Mouse (Mus musculus) frontal cortex, postnatal 10 days (tissue): Measurements from ENCODE around the gene Slc17a2.
A peak's percentile ranks its signal among the peaks of the same experiment; 100 is the strongest.

Experiments
- DNase-seq, 2 experiments: peaks; one replicate each; pipeline ENCODE4 v3.0.0; 2022; ENCODE audit warnings: low spot score in 2 of 2, mixed read lengths in 1 of 2

The Slc17a2 gene

DNA sequence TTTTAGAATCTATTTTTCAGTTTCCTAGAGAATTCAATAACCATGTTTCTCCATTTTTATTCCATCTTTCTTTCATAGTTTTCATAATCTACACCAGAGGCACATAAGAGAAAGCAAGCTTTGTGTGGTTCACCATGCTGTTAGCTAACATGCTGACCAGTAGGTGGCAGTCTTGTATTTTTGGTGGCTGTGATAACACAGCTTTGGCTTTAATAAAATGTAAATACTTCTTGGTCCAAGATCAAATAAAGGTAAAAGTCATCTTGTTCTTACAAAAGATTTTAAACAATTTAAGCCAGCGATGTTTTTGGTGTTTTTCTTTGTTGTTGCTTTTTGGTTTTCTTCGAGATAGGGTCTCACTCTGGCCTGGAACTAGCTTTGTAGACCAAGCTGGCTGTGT is 14.3 kb upstream of the Slc17a2 start:
- DNase-seq, result peak in 1 of 2 experiments; percentile 33

DNA sequence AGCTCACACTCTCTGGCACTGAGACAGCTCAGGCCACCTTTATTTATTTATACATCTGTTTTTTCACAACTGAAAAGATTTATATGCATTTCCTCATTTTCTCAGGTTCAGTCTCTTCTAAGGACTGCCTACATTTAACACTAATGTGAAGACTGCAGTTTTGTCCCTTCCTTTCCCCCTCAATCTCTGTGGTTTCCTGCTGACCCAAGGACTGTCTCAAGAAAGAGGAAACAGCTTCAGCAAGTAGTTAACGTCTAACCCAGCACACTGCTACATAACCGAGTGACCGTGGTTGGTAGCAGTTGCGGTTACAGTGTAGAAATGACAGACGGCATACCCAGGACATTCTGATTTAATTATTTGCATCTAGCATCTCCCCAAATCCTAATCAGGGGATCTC is 7.4 kb upstream of the Slc17a2 start:
- DNase-seq, result no peak

DNA sequence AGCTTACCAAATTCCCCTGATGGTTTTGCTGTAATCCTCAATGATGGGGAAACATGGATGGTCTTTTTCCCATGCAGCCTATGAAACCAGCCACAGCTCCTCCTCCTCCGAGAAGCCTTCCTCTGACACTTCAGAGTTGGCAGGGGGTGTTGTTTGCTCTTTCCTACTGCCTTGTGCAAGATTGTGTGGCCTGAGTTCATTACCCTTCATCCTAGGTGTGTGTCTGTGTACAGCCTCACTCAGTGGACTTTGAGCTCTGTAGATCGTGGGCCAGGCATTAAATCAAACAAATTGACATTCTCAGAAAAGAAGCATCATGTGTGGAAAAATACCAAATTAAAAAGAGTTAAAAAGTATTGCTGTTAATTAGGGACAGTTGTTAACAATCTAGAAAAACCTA is 2.3 kb upstream of the Slc17a2 start:
- DNase-seq, result no peak

DNA sequence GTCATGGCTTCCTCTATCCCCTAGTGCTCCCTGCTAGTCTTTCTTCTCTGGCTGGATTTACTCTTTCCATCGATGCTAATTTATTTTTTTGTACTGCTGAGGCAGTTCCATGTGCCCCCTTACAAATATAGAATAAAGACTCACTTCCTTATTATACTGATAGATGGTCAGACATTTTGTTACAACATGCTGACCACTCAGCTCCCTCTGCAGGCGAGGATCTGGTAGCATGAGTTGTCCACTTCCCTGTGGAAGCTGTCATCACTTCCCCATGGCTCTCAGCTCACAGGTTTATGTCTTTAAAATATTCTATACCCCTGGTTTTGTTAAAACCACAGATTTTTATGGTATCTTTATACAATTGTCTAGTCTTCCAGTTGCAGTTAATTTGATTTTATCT is 9.4 kb downstream of the Slc17a2 start:
- DNase-seq, result no peak

DNA sequence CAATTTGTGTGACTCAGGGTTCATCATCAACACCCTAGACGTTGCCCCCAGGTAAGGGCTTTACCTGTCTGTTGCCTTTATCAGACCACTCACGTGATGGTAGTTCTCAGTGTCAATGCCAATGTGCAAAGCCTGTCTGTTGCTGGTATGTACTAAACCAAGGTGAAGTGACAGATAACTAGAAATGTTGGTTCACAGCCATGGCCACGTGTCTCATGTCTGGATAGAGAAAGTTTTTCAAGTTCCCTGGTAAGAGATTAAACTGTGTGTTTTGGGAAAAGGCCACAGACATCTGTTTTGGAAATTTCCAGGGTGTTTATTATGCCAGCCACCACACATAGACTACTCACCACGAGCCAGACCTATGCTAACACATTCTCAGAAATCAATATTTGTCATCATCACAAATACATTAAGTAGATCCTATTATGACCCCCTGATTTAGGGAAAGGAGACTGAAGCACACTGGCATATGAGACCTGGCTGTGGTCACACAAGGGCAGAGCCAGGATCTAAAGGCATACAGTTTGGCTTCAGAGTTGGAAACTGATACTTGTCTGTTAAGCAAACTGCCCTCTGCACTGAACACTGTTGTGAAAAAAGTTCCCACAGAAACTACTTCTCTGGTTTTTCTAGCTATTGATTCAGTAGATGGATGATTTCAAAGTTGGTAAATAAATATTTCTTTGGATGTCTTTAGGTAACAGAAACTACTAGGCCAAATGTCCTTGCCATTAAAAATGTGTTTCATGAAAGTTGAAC is 13.6 kb downstream of the Slc17a2 start:
- no peak for DNase-seq

DNA sequence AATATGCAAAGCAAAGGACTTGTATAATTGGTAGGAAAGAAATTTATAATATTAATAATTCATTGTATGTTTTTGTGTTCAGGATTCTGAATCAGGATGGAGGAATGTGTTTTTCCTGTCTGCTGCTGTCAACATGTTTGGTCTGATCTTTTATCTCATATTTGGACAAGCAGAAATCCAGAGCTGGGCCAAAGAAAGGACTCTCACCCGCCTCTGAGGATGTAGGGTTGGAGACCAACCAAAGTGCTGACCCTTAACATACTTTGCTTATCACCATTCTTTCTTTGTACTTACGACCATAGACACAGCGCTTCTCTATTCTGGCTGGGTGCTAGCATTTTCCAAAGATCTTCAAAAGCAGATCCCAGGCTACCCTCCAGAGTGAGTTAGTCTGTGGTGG is 15.4 kb downstream of the Slc17a2 start:
- no peak for DNase-seq

DNA sequence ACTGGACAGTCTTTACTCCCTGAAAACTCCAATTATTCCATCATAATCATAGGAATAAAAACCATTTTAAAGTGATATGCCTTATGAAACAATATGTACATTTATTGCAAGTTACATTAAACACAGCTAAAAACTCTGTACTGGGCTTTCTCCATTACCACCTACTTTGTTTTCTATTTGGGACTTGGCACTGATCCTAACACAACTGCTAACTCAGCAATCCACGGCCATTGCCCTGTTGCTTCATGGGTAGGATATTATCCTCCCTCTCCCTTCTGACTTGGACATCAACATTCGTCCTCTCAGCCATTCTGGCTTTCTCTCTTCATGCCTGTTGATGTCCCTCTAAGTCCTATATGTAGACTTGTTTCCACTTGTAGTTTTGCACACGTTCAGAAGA is 19.8 kb downstream of the Slc17a2 start:
- DNase-seq, result no peak

DNA sequence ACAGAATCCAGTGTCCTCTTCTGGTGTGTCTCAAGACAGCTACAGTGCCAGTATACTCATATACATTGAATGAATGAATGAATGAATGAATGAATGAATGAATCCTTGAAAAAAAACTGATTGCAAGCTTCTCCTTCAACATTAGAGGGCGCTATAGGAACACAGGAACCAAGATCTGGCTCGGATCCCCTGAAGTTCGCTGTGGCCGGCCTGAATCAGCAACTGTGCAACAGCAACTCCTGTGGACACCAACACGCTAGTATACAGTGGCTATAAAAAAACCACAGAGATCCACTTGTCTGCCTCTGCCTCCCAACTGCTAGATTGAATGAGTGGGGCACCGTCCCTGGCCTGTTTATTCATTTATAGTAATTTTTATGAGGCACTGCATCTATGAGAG is 26.3 kb downstream of the Slc17a2 start:
- DNase-seq, result peak; percentile 6 to 15

DNA sequence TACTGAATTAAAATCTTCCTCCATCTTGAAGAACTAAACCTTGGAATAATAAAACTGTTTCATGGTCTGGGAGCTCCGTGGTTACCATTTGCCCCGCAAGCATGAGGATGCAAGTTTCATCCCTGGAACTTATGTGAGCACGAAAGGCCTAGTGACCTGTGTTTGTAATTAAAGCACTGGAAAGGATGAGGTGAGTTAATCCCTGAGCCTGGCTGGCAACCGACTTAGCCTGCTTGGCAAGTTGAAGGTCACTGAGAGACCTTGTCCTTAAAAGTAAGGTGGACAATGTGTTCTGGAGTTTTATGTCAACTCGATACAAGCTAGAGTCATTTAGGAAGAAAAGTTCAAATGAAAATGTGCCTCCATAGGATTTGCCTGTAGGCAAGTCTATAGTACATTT is 28.0 kb downstream of the Slc17a2 start:
- DNase-seq, result no peak

DNA sequence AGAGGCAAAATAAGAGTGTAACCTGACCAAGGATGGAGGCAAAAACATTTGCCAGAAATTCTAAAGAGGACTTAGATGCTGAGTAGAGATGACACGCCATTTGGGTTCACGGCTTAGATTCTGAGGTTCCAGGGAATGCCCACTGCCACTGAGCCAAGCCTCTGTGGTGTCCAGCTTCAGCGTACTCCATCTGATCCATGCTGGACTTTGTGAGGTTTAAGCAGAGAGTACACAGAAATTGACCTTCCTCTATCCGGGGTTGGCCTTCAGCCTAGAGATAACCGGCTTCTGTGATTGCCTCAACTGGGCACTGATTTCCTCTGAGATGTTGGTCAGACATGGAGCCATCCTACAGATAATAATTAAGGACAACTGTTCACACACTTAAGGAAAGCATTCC is 29.8 kb downstream of the Slc17a2 start:
- no peak for DNase-seq

DNA sequence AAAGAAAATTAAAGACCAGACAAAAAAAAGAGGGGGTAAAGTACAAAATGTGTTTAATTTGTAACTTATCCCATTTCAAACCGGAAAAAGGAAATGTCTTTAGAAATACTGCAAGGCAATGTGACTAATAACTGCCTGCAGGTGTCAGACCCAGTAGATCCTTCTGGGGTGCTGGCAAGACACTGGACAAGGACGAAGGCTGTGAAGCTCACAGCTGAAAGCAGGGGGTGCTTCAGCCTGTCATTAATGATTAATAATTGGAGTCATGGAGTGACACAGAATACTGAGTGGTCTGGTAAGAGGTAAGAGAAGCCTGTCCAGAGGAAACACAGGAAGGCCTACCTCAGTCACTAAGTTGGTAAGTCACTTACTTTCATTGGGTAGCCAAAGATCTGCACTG is 32.5 kb downstream of the Slc17a2 start, which contains the start of gene Slc17a3:
Slc17a3 (plus strand) TSS at position 127 of the 400 bp plus-strand sequence.
- DNase-seq, result no peak

DNA sequence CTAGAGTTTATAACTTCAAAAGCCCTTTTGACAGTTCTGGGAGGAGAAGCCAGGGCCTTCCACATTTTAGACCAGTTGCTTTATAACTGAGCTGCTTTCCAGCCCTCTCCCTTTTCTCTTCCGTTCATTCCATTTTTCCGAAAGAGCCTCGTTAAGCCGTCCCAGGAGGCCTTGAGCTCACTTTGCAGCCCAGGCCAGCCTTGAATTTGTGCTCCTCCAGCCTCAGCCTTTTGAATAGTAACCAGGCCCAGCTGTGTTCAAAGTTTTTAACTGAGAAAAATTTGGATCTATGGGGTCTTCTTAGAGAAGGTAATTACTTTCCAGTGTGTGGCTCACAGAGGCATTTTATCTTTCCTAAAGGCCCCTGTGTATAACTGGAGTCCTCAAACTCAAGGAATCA is 39.1 kb downstream of the Slc17a2 start:
- no peak for DNase-seq

DNA sequence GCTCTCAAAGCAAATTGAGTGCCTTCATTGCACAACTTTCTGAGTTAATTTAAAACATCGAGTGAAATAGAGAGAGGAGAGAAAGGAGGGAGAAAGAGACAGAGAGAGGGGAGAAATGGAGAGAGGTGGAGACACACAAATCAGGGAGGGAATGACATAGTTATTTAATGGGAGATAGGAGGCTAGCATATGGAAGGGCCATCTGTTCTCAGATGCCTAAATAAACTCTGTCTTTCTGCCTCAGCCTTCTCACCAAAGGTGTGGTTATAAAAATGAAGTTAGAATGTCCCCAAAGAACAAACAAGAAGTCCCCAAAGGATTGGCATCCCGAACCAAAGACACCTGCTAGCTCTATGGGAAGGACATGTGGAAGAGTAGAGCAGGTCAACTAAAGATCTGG is 42.5 kb downstream of the Slc17a2 start:
- no peak for DNase-seq

DNA sequence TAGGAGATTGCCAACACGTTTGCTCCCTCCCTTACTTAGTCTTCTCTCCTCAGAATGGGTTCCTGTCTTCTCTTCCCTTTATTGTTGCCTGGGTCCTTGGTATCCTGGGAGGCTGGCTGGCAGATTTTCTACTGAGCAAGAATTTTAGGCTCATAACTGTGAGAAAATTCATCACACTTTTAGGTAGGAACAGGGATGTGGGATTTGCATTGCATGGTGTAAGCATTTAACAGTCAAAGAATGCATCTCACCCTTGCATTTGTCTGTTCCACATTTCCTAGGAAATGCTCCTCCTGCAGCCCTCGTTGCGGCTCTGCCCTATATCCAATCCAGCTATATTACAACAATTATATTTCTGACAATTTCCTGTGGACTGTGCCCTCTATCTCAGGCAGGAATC is 49.6 kb downstream of the Slc17a2 start:
- DNase-seq, result no peak

DNA sequence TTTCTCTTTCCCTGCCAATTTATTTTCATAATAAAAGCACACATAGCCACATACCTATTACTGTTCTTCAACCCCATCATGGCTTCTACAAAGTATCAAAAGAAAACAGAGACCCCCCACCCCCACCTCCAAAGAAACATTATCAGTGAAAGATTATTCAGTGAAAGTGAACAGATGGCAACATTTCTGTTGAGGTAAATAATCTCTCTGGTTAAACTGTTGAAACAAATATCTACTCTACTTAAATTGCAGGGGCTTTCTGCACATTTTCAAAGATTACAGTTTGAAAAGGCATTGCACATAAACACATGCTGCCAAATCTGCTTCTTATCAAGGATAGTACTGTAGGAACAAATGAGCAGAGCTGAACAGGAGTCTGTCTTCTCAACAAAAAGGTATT is 55.0 kb downstream of the Slc17a2 start:
- DNase-seq, result no peak

DNA sequence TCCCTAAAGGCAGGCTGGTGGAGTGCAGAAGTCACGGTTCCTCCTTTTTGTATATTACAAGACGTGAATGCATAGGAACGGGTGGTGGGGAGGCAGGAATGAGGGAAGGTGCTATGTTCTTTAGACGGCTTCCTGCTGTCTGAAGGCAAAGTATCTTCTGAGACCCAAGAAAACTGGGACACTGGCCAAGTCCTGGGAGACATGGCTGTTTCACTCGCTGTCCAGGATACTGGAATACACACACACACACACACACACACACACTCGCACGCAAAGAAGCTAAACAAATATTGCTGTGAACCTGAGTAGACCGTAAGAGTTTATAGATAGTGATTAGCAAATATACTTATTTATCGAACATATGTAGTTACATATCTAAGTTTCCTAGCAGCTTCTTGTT is 57.9 kb downstream of the Slc17a2 start:
- no peak for DNase-seq

DNA sequence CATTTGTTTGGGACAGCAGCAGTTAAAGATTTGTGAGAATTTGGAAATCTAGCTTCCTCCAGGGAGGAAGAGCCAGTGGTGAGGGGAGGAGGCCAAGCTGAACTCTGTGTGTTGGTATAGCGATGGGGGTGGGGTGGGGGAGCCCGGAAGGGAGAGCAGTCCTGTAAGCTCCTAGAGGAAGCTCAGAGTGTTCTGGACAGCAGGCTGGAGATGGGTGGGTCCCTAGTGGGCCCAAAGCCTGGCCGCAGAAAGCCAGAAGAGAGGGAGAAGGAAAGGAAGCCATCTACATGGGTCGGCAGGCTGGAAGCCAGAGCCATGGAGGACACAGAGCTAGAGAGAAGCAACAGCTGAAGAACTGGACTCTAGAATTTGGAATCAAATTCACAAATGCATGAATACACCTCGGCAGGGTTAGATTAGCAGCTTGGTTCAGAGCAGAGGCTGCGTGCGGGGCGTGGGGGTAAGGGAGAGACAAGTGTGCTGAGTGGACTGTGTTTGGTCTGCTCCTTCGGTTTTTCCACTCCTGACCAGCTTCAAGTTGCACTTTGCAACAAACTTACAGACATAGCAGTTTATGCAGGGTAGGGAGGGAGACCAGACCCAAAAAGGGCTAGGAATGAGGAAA is 59.4 kb downstream of the Slc17a2 start:
- no peak for DNase-seq

DNA sequence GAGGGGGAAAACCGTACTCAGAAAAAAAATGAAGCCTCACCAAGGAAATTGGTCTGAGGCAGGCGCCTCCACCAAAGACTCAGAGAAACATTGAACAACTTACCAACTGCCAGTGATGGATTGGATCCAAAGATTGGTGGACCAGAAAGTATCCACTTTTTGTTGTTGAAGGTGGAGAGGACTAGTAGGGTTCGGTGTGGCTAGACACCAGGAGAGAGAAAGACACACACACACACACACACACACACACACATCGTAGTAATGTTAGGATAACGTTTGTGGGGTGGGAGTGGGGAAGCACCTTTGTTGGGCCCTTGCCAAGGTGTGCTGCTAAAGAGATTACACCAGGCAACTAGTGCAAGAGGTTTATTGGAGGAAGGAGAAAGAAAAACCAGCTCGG is 60.2 kb downstream of the Slc17a2 start:
- DNase-seq, result no peak

DNA sequence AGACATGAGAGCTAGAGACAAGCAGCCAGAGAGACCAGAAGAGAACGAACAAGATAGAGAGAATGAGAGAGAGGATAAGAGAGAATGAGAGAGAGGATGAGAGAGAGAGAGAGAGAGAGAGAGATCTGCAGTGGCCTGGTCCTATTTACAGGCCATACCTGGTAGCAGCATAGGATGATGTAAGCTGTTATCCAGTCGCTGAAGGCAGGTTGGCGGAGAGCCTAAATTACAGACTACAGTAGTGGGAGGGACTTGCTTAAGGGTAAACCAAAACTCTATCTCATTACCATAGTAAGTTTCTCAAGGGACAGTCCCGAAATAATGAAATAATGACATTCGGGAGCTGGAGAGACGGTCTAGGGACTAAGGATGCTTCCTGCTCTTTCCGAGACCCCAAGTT is 60.6 kb downstream of the Slc17a2 start, which contains the start of gene Slc17a1:
Slc17a1 (plus strand) TSS at position 346 of the 400 bp plus-strand sequence.
- DNase-seq, result no peak

DNA sequence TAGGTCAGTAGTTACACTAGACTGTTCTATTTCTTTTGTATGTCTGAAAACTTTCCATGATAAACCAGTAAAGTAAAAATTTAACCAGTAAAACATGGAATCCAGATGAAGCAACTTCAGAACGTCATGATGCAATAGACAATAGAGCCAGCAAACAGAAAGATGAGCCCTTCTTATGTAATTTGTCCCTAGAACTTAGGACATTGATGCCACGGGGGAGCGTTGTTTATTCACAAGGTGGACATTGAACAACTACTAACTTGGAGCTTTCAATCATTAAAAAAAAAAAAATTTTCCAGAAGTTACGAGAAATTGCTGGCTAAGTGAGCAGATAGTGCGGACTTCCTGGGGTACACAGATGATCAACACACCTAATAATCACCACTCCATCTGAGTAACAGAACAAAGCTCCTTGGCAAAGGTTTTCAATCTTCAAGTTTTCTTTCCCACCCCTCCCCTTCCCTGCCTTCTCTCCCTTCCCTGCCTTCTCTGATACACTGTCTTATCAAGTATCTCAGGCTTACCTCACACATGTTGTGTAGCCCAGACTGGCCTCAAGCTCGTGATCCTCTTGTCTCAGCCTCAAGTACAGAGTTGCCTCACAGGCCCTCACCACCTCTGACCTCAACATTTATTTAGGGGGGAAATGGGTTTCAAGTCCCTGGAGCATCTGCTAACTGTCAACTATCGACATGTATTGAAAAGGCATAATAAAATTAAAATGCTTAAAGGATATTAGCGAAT is 62.2 kb downstream of the Slc17a2 start:
- DNase-seq, result no peak

DNA sequence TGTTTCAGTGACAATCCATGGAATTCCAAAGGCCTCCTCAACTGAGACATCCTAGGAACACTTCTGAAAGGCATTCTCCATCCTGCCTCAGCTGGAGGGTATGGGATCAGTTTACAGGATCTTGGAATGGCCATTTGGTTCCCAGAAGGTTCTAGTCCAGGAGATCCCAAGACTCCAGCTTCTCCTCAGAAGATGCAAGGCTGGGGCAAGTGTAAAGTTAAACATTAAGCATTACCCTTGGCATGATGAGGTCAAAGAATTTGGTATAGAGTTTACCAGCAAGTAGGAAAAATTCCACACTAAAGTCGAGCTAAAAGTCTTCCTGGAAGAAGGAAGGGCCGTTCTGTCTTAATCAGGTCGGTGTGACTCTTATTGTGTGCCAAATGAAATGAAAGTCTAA is 63.2 kb downstream of the Slc17a2 start:
- no peak for DNase-seq

DNA sequence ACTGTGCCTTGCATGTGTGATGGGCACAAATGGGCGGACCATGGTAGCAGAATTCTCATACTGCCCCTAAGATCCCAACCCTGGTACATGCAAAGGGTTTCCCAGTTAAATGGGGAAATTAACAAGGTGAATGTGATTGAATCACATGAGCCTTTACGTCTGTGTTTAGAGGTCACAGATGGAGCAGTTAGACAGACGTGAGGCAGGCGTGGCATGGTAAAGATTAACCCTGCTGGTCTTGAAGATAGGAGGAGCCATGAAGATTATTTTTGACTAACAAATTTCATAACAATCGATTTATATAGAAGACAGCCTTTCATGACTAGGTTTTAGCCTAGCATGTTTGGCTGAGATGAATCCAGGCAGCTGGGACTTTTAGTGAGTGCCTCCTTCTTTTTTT is 66.3 kb downstream of the Slc17a2 start:
- DNase-seq, result no peak
